17 mouse cellular contexts compared by ENCODE assay signal in genomic region chr5:15832338-15832737, GRCm38 (mm10).
DNase-seq lines count a peak whose midpoint lies in the region; ATAC-seq and TF ChIP-seq lines count a peak whose summit lies in the region.
"Had no signal": no experiment of that assay in that cellular context is flagged by ENCODE, and none has a peak within 500 bp of the region (broad histone marks: within the 10 kb centered on the region; RNA-seq: fewer than 3 reads in every experiment).

No protein-coding gene starts in this region.

- H3K36me3 ChIP-seq in forebrain, postnatal 0 days (ENCODE audit: insufficient read depth), result no peaks in the 10 kb centered on the region
- H3K36me3 ChIP-seq in forebrain, embryonic 12.5 days (replicated peaks), result no peaks in the 10 kb centered on the region
- H3K36me3 ChIP-seq in limb, embryonic 13.5 days, result no peaks in the 10 kb centered on the region
- no peaks in the 10 kb centered on the region for H3K36me3 ChIP-seq in limb, embryonic 10.5 days
- H3K36me3 ChIP-seq in forebrain, embryonic 16.5 days (ENCODE audit: control insufficient read depth, insufficient read depth), result no peaks in the 10 kb centered on the region
- H3K36me3 ChIP-seq: hindbrain, embryonic 12.5 days; limb, embryonic 12.5 days; lung, embryonic 15.5 days; midbrain, embryonic 12.5 days had no signal

- no peaks in the 10 kb centered on the region for H3K27me3 ChIP-seq in forebrain, postnatal 0 days (ENCODE audit: insufficient read depth, low read length)
- no peaks in the 10 kb centered on the region for H3K27me3 ChIP-seq in forebrain, embryonic 12.5 days
- H3K27me3 ChIP-seq in limb, embryonic 13.5 days, result no peaks in the 10 kb centered on the region
- H3K27me3 ChIP-seq in limb, embryonic 10.5 days (ENCODE audit: low read depth, poor library complexity, severe bottlenecking), result no peaks in the 10 kb centered on the region
- H3K27me3 ChIP-seq in forebrain, embryonic 16.5 days (replicated peaks; ENCODE audit: control insufficient read depth, insufficient read depth, low read length), result no peaks in the 10 kb centered on the region
- H3K27me3 ChIP-seq: hindbrain, embryonic 12.5 days; limb, embryonic 12.5 days; lung, embryonic 15.5 days; midbrain, embryonic 12.5 days had no signal

- no peaks in the 10 kb centered on the region for H3K4me1 ChIP-seq in forebrain, postnatal 0 days (ENCODE audit: insufficient read depth)
- H3K4me1 ChIP-seq in forebrain, embryonic 12.5 days, result no peaks in the 10 kb centered on the region
- H3K4me1 ChIP-seq in limb, embryonic 13.5 days, result no peaks in the 10 kb centered on the region
- H3K4me1 ChIP-seq in limb, embryonic 10.5 days, result no peaks in the 10 kb centered on the region
- no peaks in the 10 kb centered on the region for H3K4me1 ChIP-seq in forebrain, embryonic 16.5 days (replicated peaks; ENCODE audit: control insufficient read depth, insufficient read depth, low read length)
- H3K4me1 ChIP-seq: hindbrain, embryonic 12.5 days; limb, embryonic 12.5 days; lung, embryonic 15.5 days; midbrain, embryonic 12.5 days had no signal

- H3K9me3 ChIP-seq in forebrain, postnatal 0 days (ENCODE audit: low read length), result no peaks in the 10 kb centered on the region
- peaks cover 4% of the 10 kb centered on the region; the same call in 1 of the 2 replicates for H3K9me3 ChIP-seq in forebrain, embryonic 12.5 days
- peaks cover 13% of the 10 kb centered on the region for H3K9me3 ChIP-seq in limb, embryonic 13.5 days
- 0 out of 2 replicates have a peak, but pooled peaks cover 2% of the 10 kb centered on the region for H3K9me3 ChIP-seq in limb, embryonic 10.5 days (replicated peaks)
- H3K9me3 ChIP-seq in forebrain, embryonic 16.5 days (ENCODE audit: control insufficient read depth, low read length), result no peaks in the 10 kb centered on the region
- H3K9me3 ChIP-seq: hindbrain, embryonic 12.5 days; midbrain, embryonic 12.5 days had no signal

- no peak overlapping the region for H3K4me2 ChIP-seq in forebrain, postnatal 0 days (ENCODE audit: low read depth)
- H3K4me2 ChIP-seq in forebrain, embryonic 12.5 days, result no peak overlapping the region
- no peak overlapping the region for H3K4me2 ChIP-seq in limb, embryonic 13.5 days (replicated peaks)
- no peak overlapping the region for H3K4me2 ChIP-seq in forebrain, embryonic 16.5 days (ENCODE audit: low read length)
- H3K4me2 ChIP-seq: hindbrain, embryonic 12.5 days; limb, embryonic 12.5 days; lung, embryonic 15.5 days; midbrain, embryonic 12.5 days had no signal

- H3K4me3 ChIP-seq in forebrain, postnatal 0 days (ENCODE audit: low read depth, low read length), result no peak overlapping the region
- no peak overlapping the region for H3K4me3 ChIP-seq in forebrain, embryonic 12.5 days (replicated peaks)
- no peak overlapping the region for H3K4me3 ChIP-seq in limb, embryonic 13.5 days
- H3K4me3 ChIP-seq in limb, embryonic 10.5 days, result no peak overlapping the region
- no peak overlapping the region for H3K4me3 ChIP-seq in forebrain, embryonic 16.5 days (replicated peaks; ENCODE audit: low read length)
- H3K4me3 ChIP-seq: hindbrain, embryonic 12.5 days; limb, embryonic 12.5 days; lung, embryonic 15.5 days; midbrain, embryonic 12.5 days had no signal

- no peak overlapping the region for H3K27ac ChIP-seq in forebrain, postnatal 0 days (ENCODE audit: low read depth, low read length)
- H3K27ac ChIP-seq in forebrain, embryonic 12.5 days, result no peak overlapping the region
- H3K27ac ChIP-seq in limb, embryonic 13.5 days, result no peak overlapping the region
- no peak overlapping the region for H3K27ac ChIP-seq in limb, embryonic 10.5 days
- no peak overlapping the region for H3K27ac ChIP-seq in forebrain, embryonic 16.5 days (ENCODE audit: low read length)
- H3K27ac ChIP-seq: hindbrain, embryonic 12.5 days; limb, embryonic 12.5 days; lung, embryonic 15.5 days; midbrain, embryonic 12.5 days; stomach, postnatal 0 days had no signal

- TF ChIP-seq CTCF in forebrain, postnatal 0 days (IDR thresholded peaks at IDR 0.05; ENCODE audit: low read depth), result no peak

- no peak overlapping the region for H3K9ac ChIP-seq in forebrain, postnatal 0 days
- no peak overlapping the region for H3K9ac ChIP-seq in forebrain, embryonic 12.5 days
- H3K9ac ChIP-seq in limb, embryonic 13.5 days, result no peak overlapping the region
- no peak overlapping the region for H3K9ac ChIP-seq in forebrain, embryonic 16.5 days (replicated peaks; ENCODE audit: low read depth, low read length)
- H3K9ac ChIP-seq: hindbrain, embryonic 12.5 days; limb, embryonic 12.5 days; lung, embryonic 15.5 days; midbrain, embryonic 12.5 days had no signal

- ATAC-seq in forebrain, postnatal 0 days, result no peak
- no peak for ATAC-seq in forebrain, embryonic 12.5 days (ENCODE audit: low FRiP score)
- peak; percentile 66; the same call in 1 of the 2 replicates for ATAC-seq in limb, embryonic 13.5 days (ENCODE audit: low FRiP score, low read depth)
- ATAC-seq in forebrain, embryonic 16.5 days, result no peak
- ATAC-seq: intestine, embryonic 16.5 days had no signal

- WGBS in forebrain, postnatal 0 days, result 51% methylated on average over 1 of the region's 1 CpGs
- 88% methylated on average over 1 of the region's 1 CpGs for WGBS in forebrain, embryonic 12.5 days
- 62% methylated on average over 1 of the region's 1 CpGs for WGBS in limb, embryonic 13.5 days
- 95% methylated on average over 1 of the region's 1 CpGs for WGBS in limb, embryonic 10.5 days
- 58% methylated on average over 1 of the region's 1 CpGs for WGBS in forebrain, embryonic 16.5 days

- DNase-seq in forebrain, postnatal 0 days, result peak; percentile 45
- no peak for DNase-seq in limb, embryonic 10.5 days (ENCODE audit: low spot score)
- peak; percentile 24 for DNase-seq in forelimb bud, embryonic 11.5 days (ENCODE audit: low read depth, low spot score)
- peak; percentile 10 for DNase-seq in mesoderm, embryonic 11.5 days (ENCODE audit: low read depth, low spot score)
- no peak for DNase-seq in heart, adult 11 months
- DNase-seq: cerebellum, adult 9-10 months; kidney, postnatal 14 days; thymus, postnatal 36 days had no signal

Comparison
In these comparisons a context has a peak if more than half of its experiments do, and no peak if none do; other contexts are left out.
1. DNase-seq: peak in forebrain, postnatal 0 days (single experiment), forelimb bud, embryonic 11.5 days (single experiment) and mesoderm, embryonic 11.5 days (single experiment); none in limb, embryonic 10.5 days (single experiment) and heart, adult 11 months (single experiment).